Mouse (Mus musculus) midbrain, embryonic 15.5 days (tissue): ENCODE results near the gene Zfp526. TPM values are rescaled to one million over a fixed set of nuclear protein-coding genes. Genes with fewer than 3 reads are reported as not detected.

Experiments
- ATAC-seq: fragments of 200-750 bp; cut with Nextera tagmentation; replicated peaks from 2 replicates; pipeline ENCODE4 v1.8.0; 2017; ENCODE audit warnings: moderate TSS enrichment
- H3K27ac ChIP-seq: fragments of 300-500 bp; sonication (generic); 2 replicates; pipeline ENCODE4 v1.5.1; 2015; ENCODE audit warnings: mild to moderate bottlenecking, inconsistent platforms
- H3K27me3 ChIP-seq: fragments of 300-500 bp; sonication (generic); replicated peaks from 2 replicates; pipeline ENCODE4 v1.6.1; 2015; ENCODE audit warnings: inconsistent platforms
- H3K36me3 ChIP-seq: fragments of 300-500 bp; sonication (generic); replicated peaks from 2 replicates; pipeline ENCODE4 v1.6.1; 2015; ENCODE audit warnings: inconsistent platforms
- H3K4me1 ChIP-seq: fragments of 300-500 bp; sonication (generic); 2 replicates; pipeline ENCODE4 v1.6.1; 2015; ENCODE audit warnings: inconsistent platforms
- H3K4me2 ChIP-seq: fragments of 300-500 bp; sonication (generic); 2 replicates; pipeline ENCODE4 v1.6.1; 2015; ENCODE audit warnings: inconsistent platforms, mild to moderate bottlenecking, moderate library complexity
- H3K4me3 ChIP-seq: fragments of 300-500 bp; sonication (generic); 2 replicates; pipeline ENCODE4 v1.5.1; 2015; ENCODE audit warnings: mild to moderate bottlenecking, inconsistent platforms
- H3K9ac ChIP-seq: fragments of 300-500 bp; sonication (generic); 2 replicates; pipeline ENCODE4 v1.6.1; 2015; ENCODE audit warnings: mild to moderate bottlenecking, inconsistent platforms
- H3K9me3 ChIP-seq: fragments of 300-500 bp; sonication (generic); 2 replicates; pipeline ENCODE4 v1.6.1; 2016; ENCODE audit warnings: inconsistent platforms
- WGBS: fragments of 180-500 bp; shearing (Covaris S2); methylation state at CpG from one replicate; pipeline ENCODE4 v1.1.7; 2015; ENCODE audit warnings: mixed read lengths; 5-methylcytosine and 5-hydroxymethylcytosine counted together
- microRNA-seq: library from miRNA; unstranded; fragments of <30 nt; microRNA quantifications from one replicate; pipeline ENCODE4, GENCODE M21; 2016
- polyA plus RNA-seq: library from polyadenylated mRNA; unstranded; fragments of >200 nt; fragmentation: Nextera tagmentation; extraction: Ambion mirVana; gene quantifications from 2 replicates; pipeline ENCODE4 v1.2.1, GENCODE M21; 2015

Gene Zfp526
- polyA plus RNA-seq, 1 experiment from 2014 or later, result 1.8 TPM

DNA sequence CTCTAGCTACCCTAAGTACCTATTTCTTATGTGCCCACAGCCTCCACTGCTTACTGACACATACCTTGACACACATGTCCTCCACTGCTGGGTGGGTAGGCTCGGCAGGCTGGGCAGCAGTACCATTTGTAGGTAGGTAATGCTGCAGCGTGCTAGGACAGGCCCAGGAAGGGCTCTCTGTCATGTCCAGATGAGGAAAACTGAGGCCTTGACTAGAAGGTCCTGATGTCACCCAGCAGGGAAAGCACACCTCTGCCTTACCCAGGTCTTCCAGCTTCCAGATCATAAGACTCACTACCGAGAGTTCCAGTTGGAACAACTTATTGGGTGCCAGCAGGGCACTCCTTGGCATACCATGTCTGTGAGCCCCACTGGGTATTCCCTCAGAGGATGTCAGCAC lies 53.8 kb downstream of the Zfp526 start:
- no peak overlapping the region; the same call in 1 of the 2 replicates for H3K9ac ChIP-seq
- no peak overlapping the region for H3K4me3 ChIP-seq
- H3K9me3 ChIP-seq, result no peaks in the 10 kb centered on the region
- 88% methylated on average over 3 of the region's 3 CpGs for WGBS
- H3K27me3 ChIP-seq, result no peaks in the 10 kb centered on the region
- H3K36me3 ChIP-seq, result 0 out of 2 replicates have a peak, but pooled peaks cover 3% of the 10 kb centered on the region
- H3K4me2 ChIP-seq, result no peak overlapping the region
- peaks cover 52% of the 10 kb centered on the region for H3K4me1 ChIP-seq
- ATAC-seq, result no peak
- no peak overlapping the region for H3K27ac ChIP-seq

DNA sequence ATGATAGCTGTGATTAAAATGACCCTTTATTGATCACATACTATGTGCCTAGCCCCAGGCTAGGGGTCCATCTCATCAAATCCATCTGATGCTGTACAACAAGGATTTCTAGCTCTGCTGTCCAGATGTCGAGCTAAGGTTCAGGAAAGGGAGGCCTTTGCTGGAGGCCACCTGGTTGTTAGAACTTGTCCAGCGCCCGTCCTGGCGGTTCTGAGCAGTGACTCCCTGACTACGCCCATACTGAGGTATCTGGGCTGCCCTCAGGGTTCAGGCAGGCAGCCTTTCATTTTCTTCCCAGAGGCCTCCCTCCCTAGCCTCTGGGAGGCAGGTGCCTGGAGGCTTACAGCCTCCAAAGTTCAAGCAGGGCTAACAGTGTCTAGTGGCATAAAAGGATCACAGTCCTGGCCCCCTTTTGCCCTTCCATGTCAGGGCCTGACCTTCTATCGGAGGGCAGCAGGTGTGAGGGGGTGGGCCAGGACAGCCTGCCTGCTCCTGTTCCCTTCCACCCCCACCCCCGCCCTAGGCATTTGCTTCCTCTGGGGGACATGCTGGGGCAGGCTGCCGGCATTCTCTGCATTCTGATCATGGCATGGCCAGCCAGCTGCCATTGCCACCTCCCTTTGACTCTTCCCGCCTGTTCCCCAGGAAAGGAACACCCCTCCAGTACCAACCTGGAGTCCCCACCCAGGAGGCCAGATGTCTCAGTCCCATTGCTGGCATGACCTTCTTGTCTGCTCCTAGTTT lies 54.5 kb downstream of the Zfp526 start:
- ATAC-seq, result no peak
- Histone ChIP-seq H3K9me3 (no peaks in the 10 kb centered on the region), H3K4me3 (no peak overlapping the region), H3K9ac (peak overlapping the region; percentile 23), H3K27ac (no peak overlapping the region), H3K4me1 (peaks cover 52% of the 10 kb centered on the region), H3K27me3 (no peaks in the 10 kb centered on the region), H3K4me2 (peak overlapping the region; percentile 10; the same call in 1 of the 2 replicates), H3K36me3 (0 out of 2 replicates have a peak, but pooled peaks cover 3% of the 10 kb centered on the region)
- WGBS, result 62% methylated on average over 9 of the region's 9 CpGs

Small RNA genes within 50 kb of the gene (microRNA-seq; reads per million reads assigned to microRNA genes)
- gene Mir7048, result not detected

Other genes with a start within 250 kb of the Zfp526 start
- gene Rabac1, start 248.7 kb upstream of the Zfp526 start, polyA plus RNA-seq, result 275 and 289 TPM in 2 replicates
- 405 and 430 TPM in 2 replicates for gene Atp1a3, start 215.5 kb upstream of the Zfp526 start, polyA plus RNA-seq
- gene Grik5, start 149.1 kb upstream of the Zfp526 start, polyA plus RNA-seq, result 19.5 and 22.1 TPM in 2 replicates
- 39.1 and 41.3 TPM in 2 replicates for gene Zfp574, start 148.9 kb upstream of the Zfp526 start, polyA plus RNA-seq
- 45.5 and 59.1 TPM in 2 replicates for gene Pou2f2, start 41.7 kb upstream of the Zfp526 start, polyA plus RNA-seq
- gene Dedd2, start 810 bp upstream of the Zfp526 start, polyA plus RNA-seq, result 18.5 and 18.7 TPM in 2 replicates
- gene Gsk3a, start 16.4 kb downstream of the Zfp526 start, polyA plus RNA-seq, result 19.5 TPM in 2 replicates
- 3.3 and 5.3 TPM in 2 replicates for gene Erf, start 29.3 kb downstream of the Zfp526 start, polyA plus RNA-seq
- gene Cic, start 46.3 kb downstream of the Zfp526 start, polyA plus RNA-seq, result 42.1 and 45.9 TPM in 2 replicates
- gene Pafah1b3, start 76.6 kb downstream of the Zfp526 start, polyA plus RNA-seq, result 671 and 679 TPM in 2 replicates
- gene Prr19, start 80.0 kb downstream of the Zfp526 start, polyA plus RNA-seq, result 3.7 and 4.5 TPM in 2 replicates
- gene Tmem145, start 84.7 kb downstream of the Zfp526 start, polyA plus RNA-seq, result 94.8 and 102 TPM in 2 replicates
- gene Megf8, start 95.7 kb downstream of the Zfp526 start, polyA plus RNA-seq, result 27.0 and 27.4 TPM in 2 replicates
- gene Cnfn, start 148.3 kb downstream of the Zfp526 start, polyA plus RNA-seq, result not detected in 2 replicates
- gene Lipe, start 177.3 kb downstream of the Zfp526 start, polyA plus RNA-seq, result 10.5 and 12.7 TPM in 2 replicates
- 0.79 and 0.93 TPM in 2 replicates for gene Cxcl17, start 191.5 kb downstream of the Zfp526 start, polyA plus RNA-seq